Mouse (Mus musculus): Measurements from ENCODE around the gene Clec16a. TPM values are rescaled to one million over a fixed set of nuclear protein-coding genes. Genes with fewer than 3 reads are reported as not detected.
A peak's percentile ranks its signal among the peaks of the same experiment; 100 is the strongest.

Gene Clec16a
- polyA plus RNA-seq, 1 experiment = 15.7 TPM

DNA sequence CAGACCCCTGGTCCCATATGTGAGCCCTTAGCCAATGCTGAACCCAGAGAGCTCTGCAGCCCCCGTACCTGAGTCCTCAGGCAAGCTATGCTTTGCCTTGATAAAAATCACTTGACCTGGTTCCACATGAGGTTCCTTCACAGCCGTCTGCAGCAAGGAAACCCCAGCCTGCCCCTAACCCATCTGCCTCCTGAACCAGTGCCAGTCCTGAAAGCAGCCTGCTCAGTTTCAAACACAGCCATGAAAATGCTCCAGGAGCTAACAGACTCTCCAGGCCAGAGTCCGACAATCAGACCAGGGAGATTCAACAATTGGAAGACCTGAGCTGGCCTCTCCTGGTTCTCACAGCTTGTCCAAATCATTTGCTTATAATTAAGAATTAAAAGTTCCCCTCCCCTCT is 110.8 kb downstream of the Clec16a start:
- Histone ChIP-seq H3K27ac (ENCODE audit: insufficient read depth, low read depth, low read length) (no peak overlapping the region), H3K4me3 (ENCODE audit: insufficient read depth, low read depth, low read length) (no peak overlapping the region), H3K27me3 (replicated peaks; ENCODE audit: control insufficient read depth, insufficient read depth, low read length) (no peaks in the 10 kb centered on the region), H3K36me3 (ENCODE audit: control insufficient read depth, insufficient read depth, low read length) (no peaks in the 10 kb centered on the region), H3K4me1 (ENCODE audit: control insufficient read depth, insufficient read depth, low read length) (peaks cover 4% of the 10 kb centered on the region)
- TF ChIP-seq POLR2A (IDR thresholded peaks at IDR 0.05; ENCODE audit: low read depth, low read length) (no peak), CTCF (conservative IDR thresholded peaks at IDR 0.05; ENCODE audit: insufficient read depth, insufficient read length, low read depth, low read length) (no peak)
- peak; percentile 31 for DNase-seq
- 60% methylated on average over 3 of the region's 3 CpGs for WGBS

DNA sequence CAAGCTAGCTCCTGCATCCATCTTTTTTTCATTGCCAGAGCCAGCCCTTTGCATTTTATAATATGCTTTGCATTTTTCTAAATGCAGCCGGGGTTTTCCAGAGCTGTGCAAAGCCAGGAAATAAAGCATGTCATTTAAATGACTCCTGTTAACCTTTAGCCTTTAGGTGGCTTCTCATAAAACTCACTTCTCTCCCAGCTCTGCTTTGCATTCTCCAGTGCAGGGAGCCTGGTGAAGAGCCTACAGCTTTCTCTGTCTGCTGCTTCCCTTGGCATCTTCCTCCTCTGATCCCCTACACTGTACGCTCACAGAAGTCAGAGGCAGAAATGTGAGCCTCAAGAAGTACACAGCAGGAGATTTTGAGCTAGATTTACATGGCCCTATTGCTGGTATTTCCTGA is 111.3 kb downstream of the Clec16a start:
- peaks cover 4% of the 10 kb centered on the region for H3K4me1 ChIP-seq (ENCODE audit: control insufficient read depth, insufficient read depth, low read length)
- H3K4me3 ChIP-seq (ENCODE audit: insufficient read depth, low read depth, low read length) = no peak overlapping the region
- 26% methylated on average over 2 of the region's 2 CpGs for WGBS
- no peaks in the 10 kb centered on the region for H3K36me3 ChIP-seq (ENCODE audit: control insufficient read depth, insufficient read depth, low read length)
- no peak for DNase-seq
- TF ChIP-seq POLR2A (IDR thresholded peaks at IDR 0.05; ENCODE audit: low read depth, low read length) (no peak), CTCF (conservative IDR thresholded peaks at IDR 0.05; ENCODE audit: insufficient read depth, insufficient read length, low read depth, low read length) (no peak)
- no peak overlapping the region for H3K27ac ChIP-seq (ENCODE audit: insufficient read depth, low read depth, low read length)
- H3K27me3 ChIP-seq (replicated peaks; ENCODE audit: control insufficient read depth, insufficient read depth, low read length) = no peaks in the 10 kb centered on the region

GRCm38 (mm10) chr16:10656939-10657338 is 111.8 kb downstream of the Clec16a start:
- 44% methylated on average over 1 of the region's 1 CpGs for WGBS
- H3K27ac ChIP-seq (ENCODE audit: insufficient read depth, low read depth, low read length) = no peak overlapping the region
- TF ChIP-seq POLR2A (IDR thresholded peaks at IDR 0.05; ENCODE audit: low read depth, low read length) = no peak
- no peak for TF ChIP-seq CTCF (conservative IDR thresholded peaks at IDR 0.05; ENCODE audit: insufficient read depth, insufficient read length, low read depth, low read length)
- no peak overlapping the region for H3K4me3 ChIP-seq (ENCODE audit: insufficient read depth, low read depth, low read length)
- peaks cover 4% of the 10 kb centered on the region for H3K4me1 ChIP-seq (ENCODE audit: control insufficient read depth, insufficient read depth, low read length)
- no peaks in the 10 kb centered on the region for H3K36me3 ChIP-seq (ENCODE audit: control insufficient read depth, insufficient read depth, low read length)
- DNase-seq = peak; percentile 77
- no peaks in the 10 kb centered on the region for H3K27me3 ChIP-seq (replicated peaks; ENCODE audit: control insufficient read depth, insufficient read depth, low read length)

DNA sequence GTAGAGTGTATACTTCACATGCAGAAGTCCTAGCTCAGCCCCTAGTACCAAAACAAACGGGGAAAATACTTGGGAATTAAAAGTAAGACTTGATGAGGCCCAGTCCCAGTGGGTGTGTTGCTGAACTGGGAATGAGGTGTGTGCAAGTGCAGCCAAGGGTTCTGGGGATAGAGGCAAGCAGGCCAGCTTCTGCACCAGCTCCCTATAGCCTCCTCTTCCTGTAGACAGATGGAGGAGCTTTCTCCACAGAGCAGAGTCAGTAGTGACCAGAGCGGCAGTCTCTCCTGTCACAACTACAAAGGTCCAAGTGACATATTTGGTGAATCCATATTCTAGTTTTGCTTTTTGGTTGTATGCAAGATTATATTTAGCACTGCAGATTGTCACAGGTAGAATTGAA is 114.1 kb downstream of the Clec16a start:
- Histone ChIP-seq H3K4me3 (ENCODE audit: insufficient read depth, low read depth, low read length) (no peak overlapping the region), H3K27me3 (replicated peaks; ENCODE audit: control insufficient read depth, insufficient read depth, low read length) (no peaks in the 10 kb centered on the region), H3K36me3 (ENCODE audit: control insufficient read depth, insufficient read depth, low read length) (no peaks in the 10 kb centered on the region), H3K27ac (ENCODE audit: insufficient read depth, low read depth, low read length) (no peak overlapping the region), H3K4me1 (ENCODE audit: control insufficient read depth, insufficient read depth, low read length) (peaks cover 4% of the 10 kb centered on the region)
- no peak for TF ChIP-seq POLR2A (IDR thresholded peaks at IDR 0.05; ENCODE audit: low read depth, low read length)
- no peak for TF ChIP-seq CTCF (conservative IDR thresholded peaks at IDR 0.05; ENCODE audit: insufficient read depth, insufficient read length, low read depth, low read length)
- no peak for DNase-seq
- WGBS = 94% methylated on average over 2 of the region's 2 CpGs

- TF ChIP-seq CTCF (conservative IDR thresholded peaks at IDR 0.05; ENCODE audit: insufficient read depth, insufficient read length, low read depth, low read length) (no peak), POLR2A (IDR thresholded peaks at IDR 0.05; ENCODE audit: low read depth, low read length) (no peak)
- Histone ChIP-seq H3K27ac (ENCODE audit: insufficient read depth, low read depth, low read length) (no peak overlapping the region), H3K4me3 (ENCODE audit: insufficient read depth, low read depth, low read length) (no peak overlapping the region), H3K4me1 (ENCODE audit: control insufficient read depth, insufficient read depth, low read length) (peaks cover 4% of the 10 kb centered on the region), H3K27me3 (replicated peaks; ENCODE audit: control insufficient read depth, insufficient read depth, low read length) (no peaks in the 10 kb centered on the region), H3K36me3 (ENCODE audit: control insufficient read depth, insufficient read depth, low read length) (no peaks in the 10 kb centered on the region)
- DNase-seq = no peak
Observed at GRCm38 (mm10) chr16:10660526-10660925, 115.4 kb downstream of the Clec16a start.

- no peak overlapping the region for H3K4me3 ChIP-seq (ENCODE audit: insufficient read depth, low read depth, low read length)
- peaks cover 4% of the 10 kb centered on the region for H3K4me1 ChIP-seq (ENCODE audit: control insufficient read depth, insufficient read depth, low read length)
- H3K27me3 ChIP-seq (replicated peaks; ENCODE audit: control insufficient read depth, insufficient read depth, low read length) = no peaks in the 10 kb centered on the region
- DNase-seq = no peak
- 81% methylated on average over 2 of the region's 2 CpGs for WGBS
- H3K27ac ChIP-seq (ENCODE audit: insufficient read depth, low read depth, low read length) = no peak overlapping the region
- H3K36me3 ChIP-seq (ENCODE audit: control insufficient read depth, insufficient read depth, low read length) = no peaks in the 10 kb centered on the region
- TF ChIP-seq POLR2A (IDR thresholded peaks at IDR 0.05; ENCODE audit: low read depth, low read length) (no peak), CTCF (conservative IDR thresholded peaks at IDR 0.05; ENCODE audit: insufficient read depth, insufficient read length, low read depth, low read length) (no peak)
Observed at GRCm38 (mm10) chr16:10661385-10661784, 116.2 kb downstream of the Clec16a start.

GRCm38 (mm10) chr16:10663890-10664731 is 119.0 kb downstream of the Clec16a start:
- Histone ChIP-seq H3K27ac (ENCODE audit: insufficient read depth, low read depth, low read length) (no peak overlapping the region), H3K36me3 (ENCODE audit: control insufficient read depth, insufficient read depth, low read length) (no peaks in the 10 kb centered on the region), H3K27me3 (replicated peaks; ENCODE audit: control insufficient read depth, insufficient read depth, low read length) (no peaks in the 10 kb centered on the region), H3K4me3 (ENCODE audit: insufficient read depth, low read depth, low read length) (no peak overlapping the region), H3K4me1 (ENCODE audit: control insufficient read depth, insufficient read depth, low read length) (no peaks in the 10 kb centered on the region)
- WGBS = 84% methylated on average over 12 of the region's 12 CpGs
- no peak for DNase-seq
- no peak for TF ChIP-seq CTCF (conservative IDR thresholded peaks at IDR 0.05; ENCODE audit: insufficient read depth, insufficient read length, low read depth, low read length)
- TF ChIP-seq POLR2A (IDR thresholded peaks at IDR 0.05; ENCODE audit: low read depth, low read length) = no peak

Data from kidney, adult 2 months (tissue).